Mouse (Mus musculus): ENCODE data around the gene Best2. TPM values are rescaled to one million over a fixed set of nuclear protein-coding genes. Genes with fewer than 3 reads are reported as not detected.

Gene Best2
- polyA plus RNA-seq, 1 experiment from 2014 or later: not detected

- H3K4me2 ChIP-seq (ENCODE audit: low read depth, severe bottlenecking): peak overlapping the region; percentile 37
- 5% methylated on average over 25 of the region's 26 CpGs for WGBS
- H3K27ac ChIP-seq (replicated peaks; ENCODE audit: low read depth, low read length): no peak overlapping the region
- H3K4me1 ChIP-seq (ENCODE audit: control insufficient read depth, insufficient read depth, low read length): 0 out of 2 replicates have a peak, but pooled peaks cover 3% of the 10 kb centered on the region
- peak overlapping the region; percentile 47 for H3K9ac ChIP-seq (ENCODE audit: low read length)
- H3K36me3 ChIP-seq (ENCODE audit: control insufficient read depth, insufficient read depth, low read length): peaks cover 5% of the 10 kb centered on the region
- peak overlapping the region; percentile 24 for H3K4me3 ChIP-seq (ENCODE audit: low read depth, low read length)
- ATAC-seq (ENCODE audit: insufficient number of reproducible peaks, low FRiP score, low TSS enrichment, low read depth) (no peak), DNase-seq (ENCODE audit: low spot score) (peak; percentile 81)
- peaks cover 35% of the 10 kb centered on the region for H3K27me3 ChIP-seq (ENCODE audit: control insufficient read depth, insufficient read depth, low read length)
- H3K9me3 ChIP-seq (ENCODE audit: control insufficient read depth, low read length): no peaks in the 10 kb centered on the region
Measured at GRCm38 (mm10) chr8:85013230-85013840, 996 bp downstream of the Best2 start.

GRCm38 (mm10) chr8:85011242-85011641, 3.1 kb downstream of the Best2 start:
- ATAC-seq (ENCODE audit: insufficient number of reproducible peaks, low FRiP score, low TSS enrichment, low read depth) (no peak), DNase-seq (ENCODE audit: low spot score) (no peak)
- Histone ChIP-seq H3K27ac (replicated peaks; ENCODE audit: low read depth, low read length) (no peak overlapping the region), H3K4me2 (ENCODE audit: low read depth, severe bottlenecking) (no peak overlapping the region), H3K36me3 (ENCODE audit: control insufficient read depth, insufficient read depth, low read length) (no peaks in the 10 kb centered on the region), H3K9me3 (ENCODE audit: control insufficient read depth, low read length) (no peaks in the 10 kb centered on the region), H3K9ac (ENCODE audit: low read length) (no peak overlapping the region), H3K4me1 (ENCODE audit: control insufficient read depth, insufficient read depth, low read length) (0 out of 2 replicates have a peak, but pooled peaks cover 3% of the 10 kb centered on the region), H3K27me3 (ENCODE audit: control insufficient read depth, insufficient read depth, low read length) (peaks cover 35% of the 10 kb centered on the region), H3K4me3 (ENCODE audit: low read depth, low read length) (no peak overlapping the region)
- 15% methylated on average over 28 of the region's 28 CpGs for WGBS

GRCm38 (mm10) chr8:85007686-85008085, 6.6 kb downstream of the Best2 start:
- DNase-seq (ENCODE audit: low spot score): peak; percentile 64
- Histone ChIP-seq H3K9me3 (ENCODE audit: control insufficient read depth, low read length) (no peaks in the 10 kb centered on the region), H3K27me3 (ENCODE audit: control insufficient read depth, insufficient read depth, low read length) (peaks cover 21% of the 10 kb centered on the region), H3K36me3 (ENCODE audit: control insufficient read depth, insufficient read depth, low read length) (no peaks in the 10 kb centered on the region), H3K4me3 (ENCODE audit: low read depth, low read length) (no peak overlapping the region), H3K4me2 (ENCODE audit: low read depth, severe bottlenecking) (no peak overlapping the region), H3K9ac (ENCODE audit: low read length) (no peak overlapping the region), H3K27ac (replicated peaks; ENCODE audit: low read depth, low read length) (no peak overlapping the region), H3K4me1 (ENCODE audit: control insufficient read depth, insufficient read depth, low read length) (no peaks in the 10 kb centered on the region)
- WGBS: 13% methylated on average over 25 of the region's 25 CpGs
- no peak for ATAC-seq (ENCODE audit: insufficient number of reproducible peaks, low FRiP score, low TSS enrichment, low read depth)

- Histone ChIP-seq H3K27me3 (ENCODE audit: control insufficient read depth, insufficient read depth, low read length) (peaks cover 14% of the 10 kb centered on the region), H3K9ac (ENCODE audit: low read length) (peak overlapping the region; percentile 22), H3K27ac (replicated peaks; ENCODE audit: low read depth, low read length) (no peak overlapping the region), H3K9me3 (ENCODE audit: control insufficient read depth, low read length) (no peaks in the 10 kb centered on the region), H3K4me2 (ENCODE audit: low read depth, severe bottlenecking) (peak overlapping the region; percentile 24; the same call in 1 of the 2 replicates), H3K4me3 (ENCODE audit: low read depth, low read length) (no peak overlapping the region), H3K36me3 (ENCODE audit: control insufficient read depth, insufficient read depth, low read length) (no peaks in the 10 kb centered on the region), H3K4me1 (ENCODE audit: control insufficient read depth, insufficient read depth, low read length) (peaks cover 7% of the 10 kb centered on the region; the same call in 1 of the 2 replicates)
- 5% methylated on average over 19 of the region's 19 CpGs for WGBS
- DNase-seq (ENCODE audit: low spot score) (peak; percentile 95), ATAC-seq (ENCODE audit: insufficient number of reproducible peaks, low FRiP score, low TSS enrichment, low read depth) (0 out of 2 replicates have a peak, but pooled peaks have one; percentile 17)
Measured at GRCm38 (mm10) chr8:84997649-84998295, 16.6 kb downstream of the Best2 start.

DNA sequence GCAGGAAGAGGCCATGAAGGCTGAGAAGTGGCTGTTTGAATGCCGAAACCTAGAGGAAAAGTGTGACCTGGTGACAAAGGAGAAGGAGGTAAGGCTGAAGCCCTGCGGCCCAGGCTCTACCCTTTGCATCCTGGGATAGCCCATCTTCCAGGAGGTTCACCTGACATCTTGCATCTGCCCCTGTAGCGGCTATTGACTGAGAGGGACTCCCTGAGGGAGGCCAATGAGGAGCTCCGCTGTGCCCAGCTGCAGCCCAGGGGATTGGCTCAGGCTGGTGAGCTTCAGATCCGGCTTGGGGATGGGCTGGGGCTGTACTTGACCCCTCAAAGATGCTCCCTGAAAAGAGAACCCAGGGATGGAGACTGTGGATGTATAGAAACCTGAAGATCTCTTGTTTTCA, 17.4 kb downstream of the Best2 start:
- Histone ChIP-seq H3K9me3 (ENCODE audit: control insufficient read depth, low read length) (no peaks in the 10 kb centered on the region), H3K9ac (ENCODE audit: low read length) (no peak overlapping the region), H3K4me3 (ENCODE audit: low read depth, low read length) (no peak overlapping the region), H3K4me1 (ENCODE audit: control insufficient read depth, insufficient read depth, low read length) (peaks cover 7% of the 10 kb centered on the region; the same call in 1 of the 2 replicates), H3K4me2 (ENCODE audit: low read depth, severe bottlenecking) (no peak overlapping the region), H3K36me3 (ENCODE audit: control insufficient read depth, insufficient read depth, low read length) (no peaks in the 10 kb centered on the region), H3K27ac (replicated peaks; ENCODE audit: low read depth, low read length) (no peak overlapping the region), H3K27me3 (ENCODE audit: control insufficient read depth, insufficient read depth, low read length) (peaks cover 14% of the 10 kb centered on the region)
- no peak for ATAC-seq (ENCODE audit: insufficient number of reproducible peaks, low FRiP score, low TSS enrichment, low read depth)
- WGBS: 76% methylated on average over 5 of the region's 5 CpGs
- no peak for DNase-seq (ENCODE audit: low spot score)

- H3K9me3 ChIP-seq (ENCODE audit: control insufficient read depth, low read length): no peaks in the 10 kb centered on the region
- H3K4me3 ChIP-seq (ENCODE audit: low read depth, low read length): no peak overlapping the region
- H3K36me3 ChIP-seq (ENCODE audit: control insufficient read depth, insufficient read depth, low read length): no peaks in the 10 kb centered on the region
- no peak overlapping the region for H3K27ac ChIP-seq (replicated peaks; ENCODE audit: low read depth, low read length)
- DNase-seq (ENCODE audit: low spot score) (peak; percentile 41), ATAC-seq (ENCODE audit: insufficient number of reproducible peaks, low FRiP score, low TSS enrichment, low read depth) (no peak)
- H3K27me3 ChIP-seq (ENCODE audit: control insufficient read depth, insufficient read depth, low read length): peaks cover 14% of the 10 kb centered on the region
- WGBS: 32% methylated on average over 25 of the region's 25 CpGs
- no peak overlapping the region for H3K4me2 ChIP-seq (ENCODE audit: low read depth, severe bottlenecking)
- H3K9ac ChIP-seq (ENCODE audit: low read length): no peak overlapping the region
- H3K4me1 ChIP-seq (ENCODE audit: control insufficient read depth, insufficient read depth, low read length): peaks cover 9% of the 10 kb centered on the region; the same call in 1 of the 2 replicates
Measured at GRCm38 (mm10) chr8:84995680-84996079, 18.7 kb downstream of the Best2 start.

GRCm38 (mm10) chr8:84994375-84994774, 20.0 kb downstream of the Best2 start:
- Histone ChIP-seq H3K4me3 (ENCODE audit: low read depth, low read length) (no peak overlapping the region), H3K36me3 (ENCODE audit: control insufficient read depth, insufficient read depth, low read length) (no peaks in the 10 kb centered on the region), H3K27ac (replicated peaks; ENCODE audit: low read depth, low read length) (no peak overlapping the region), H3K4me1 (ENCODE audit: control insufficient read depth, insufficient read depth, low read length) (peaks cover 10% of the 10 kb centered on the region; the same call in 1 of the 2 replicates), H3K9me3 (ENCODE audit: control insufficient read depth, low read length) (no peaks in the 10 kb centered on the region), H3K27me3 (ENCODE audit: control insufficient read depth, insufficient read depth, low read length) (peaks cover 14% of the 10 kb centered on the region), H3K9ac (ENCODE audit: low read length) (no peak overlapping the region), H3K4me2 (ENCODE audit: low read depth, severe bottlenecking) (no peak overlapping the region)
- DNase-seq (ENCODE audit: low spot score): no peak
- 92% methylated on average over 9 of the region's 9 CpGs for WGBS
- no peak for ATAC-seq (ENCODE audit: insufficient number of reproducible peaks, low FRiP score, low TSS enrichment, low read depth)

DNA sequence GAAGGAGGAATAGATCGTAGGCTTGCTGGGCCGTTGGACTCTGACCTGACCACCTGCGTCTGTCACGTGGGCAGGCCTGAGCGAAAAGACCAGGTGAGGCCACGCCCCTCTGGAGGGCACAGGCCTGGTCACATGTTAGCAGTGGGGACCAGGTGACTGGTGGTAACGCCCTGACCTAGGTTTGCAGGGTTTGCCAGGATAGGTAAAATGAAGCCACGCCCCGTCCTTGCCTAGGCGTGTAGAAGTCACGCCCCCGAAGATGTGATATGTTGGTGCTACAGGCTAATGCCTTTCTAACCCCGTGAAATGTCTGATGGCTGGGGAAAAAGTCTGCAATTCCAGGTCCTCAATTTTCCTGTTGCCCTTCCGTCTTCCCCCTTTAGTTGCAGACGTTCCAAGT, 23.5 kb downstream of the Best2 start:
- H3K27me3 ChIP-seq (ENCODE audit: control insufficient read depth, insufficient read depth, low read length): peaks cover 11% of the 10 kb centered on the region
- H3K9ac ChIP-seq (ENCODE audit: low read length): peak overlapping the region; percentile 53
- H3K27ac ChIP-seq (replicated peaks; ENCODE audit: low read depth, low read length): no peak overlapping the region
- H3K4me1 ChIP-seq (ENCODE audit: control insufficient read depth, insufficient read depth, low read length): peaks cover 10% of the 10 kb centered on the region
- H3K9me3 ChIP-seq (ENCODE audit: control insufficient read depth, low read length): no peaks in the 10 kb centered on the region
- H3K4me2 ChIP-seq (ENCODE audit: low read depth, severe bottlenecking): peak overlapping the region; percentile 55
- ATAC-seq (ENCODE audit: insufficient number of reproducible peaks, low FRiP score, low TSS enrichment, low read depth) (peak; percentile 50), DNase-seq (ENCODE audit: low spot score) (peak; percentile 62)
- peak overlapping the region; percentile 32 for H3K4me3 ChIP-seq (ENCODE audit: low read depth, low read length)
- H3K36me3 ChIP-seq (ENCODE audit: control insufficient read depth, insufficient read depth, low read length): no peaks in the 10 kb centered on the region
- 2% methylated on average over 15 of the region's 15 CpGs for WGBS

Measured in limb, embryonic 11.5 days (tissue).